Mouse (Mus musculus) NIH3T3 (cell line): ENCODE measurements around the gene Nptx1.

Experiments used
- DNase-seq: peaks from one replicate; pipeline ENCODE4 v3.0.0-alpha.2; 2012; ENCODE audit warnings: low read depth

Nptx1 gene

DNA sequence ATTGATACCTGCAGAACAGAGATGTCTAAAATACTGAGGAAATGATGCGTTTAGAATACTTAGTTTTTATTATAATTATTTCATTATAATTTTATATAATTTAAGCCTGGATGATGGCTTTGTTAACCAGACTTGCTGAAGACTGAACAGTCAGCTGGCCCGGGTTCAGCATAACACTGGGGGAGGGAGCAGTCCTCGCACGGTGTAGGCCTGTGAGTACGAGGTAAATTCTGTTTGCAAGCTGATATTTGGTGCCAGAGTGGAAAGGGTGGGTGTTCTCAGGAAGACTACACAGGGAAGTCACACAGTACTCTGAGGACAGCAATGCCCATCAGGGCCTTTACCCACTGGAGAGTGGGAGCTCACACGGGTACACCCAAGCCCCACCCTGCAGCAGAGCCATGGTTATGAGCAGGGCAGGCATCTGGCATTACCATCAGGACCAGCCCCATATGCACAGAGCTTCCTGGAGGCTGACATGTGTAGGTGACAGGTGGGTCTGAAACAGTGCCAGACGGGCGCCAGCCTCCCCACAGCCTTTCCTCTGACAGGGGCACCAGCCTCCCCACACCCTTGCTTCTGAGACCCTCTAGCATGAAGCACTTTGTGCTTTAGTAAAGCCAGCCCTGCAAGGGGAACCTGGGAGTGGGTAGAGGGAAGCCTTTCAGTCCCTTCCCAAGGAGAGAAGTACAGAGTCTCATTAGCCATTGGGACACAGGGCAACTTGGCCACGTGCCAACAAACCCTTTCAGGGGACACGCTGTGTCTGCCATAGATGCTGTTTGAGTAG is 3.2 kb upstream of the Nptx1 start:
- no peak for DNase-seq

GRCm38 (mm10) chr11:119549371-119549811 is 1.8 kb upstream of the Nptx1 start:
- DNase-seq, result no peak

DNA sequence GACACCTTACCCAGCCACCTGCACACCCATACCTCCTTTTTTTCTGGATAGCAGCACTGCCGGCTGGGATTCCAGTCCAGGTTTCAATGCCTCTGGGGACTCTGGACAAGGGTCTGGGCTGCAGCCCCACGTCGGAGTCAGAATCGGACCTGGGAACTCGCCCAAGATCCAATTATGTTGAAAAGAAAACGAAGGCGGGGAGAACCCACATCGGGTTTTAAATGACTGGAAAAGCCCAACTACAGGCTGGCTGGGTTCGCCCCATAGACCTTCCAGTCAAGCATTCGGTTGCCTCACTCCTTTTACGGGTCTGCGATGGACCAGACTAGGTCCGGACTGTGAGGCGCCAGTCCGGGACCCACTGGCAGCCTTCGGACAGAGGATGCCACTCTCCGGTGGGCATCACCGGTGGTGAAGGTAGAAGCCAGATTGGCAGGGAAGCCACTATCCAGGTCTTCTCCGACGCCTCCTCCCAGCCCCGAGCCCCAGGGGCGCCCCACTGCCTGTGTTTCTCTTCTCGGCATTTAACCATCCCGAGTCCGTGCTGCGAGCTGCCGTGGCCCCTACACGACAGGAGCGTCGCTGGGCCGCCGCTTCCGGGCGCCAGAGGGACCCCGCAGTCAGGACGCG is 1.3 kb upstream of the Nptx1 start:
- no peak for DNase-seq

DNA sequence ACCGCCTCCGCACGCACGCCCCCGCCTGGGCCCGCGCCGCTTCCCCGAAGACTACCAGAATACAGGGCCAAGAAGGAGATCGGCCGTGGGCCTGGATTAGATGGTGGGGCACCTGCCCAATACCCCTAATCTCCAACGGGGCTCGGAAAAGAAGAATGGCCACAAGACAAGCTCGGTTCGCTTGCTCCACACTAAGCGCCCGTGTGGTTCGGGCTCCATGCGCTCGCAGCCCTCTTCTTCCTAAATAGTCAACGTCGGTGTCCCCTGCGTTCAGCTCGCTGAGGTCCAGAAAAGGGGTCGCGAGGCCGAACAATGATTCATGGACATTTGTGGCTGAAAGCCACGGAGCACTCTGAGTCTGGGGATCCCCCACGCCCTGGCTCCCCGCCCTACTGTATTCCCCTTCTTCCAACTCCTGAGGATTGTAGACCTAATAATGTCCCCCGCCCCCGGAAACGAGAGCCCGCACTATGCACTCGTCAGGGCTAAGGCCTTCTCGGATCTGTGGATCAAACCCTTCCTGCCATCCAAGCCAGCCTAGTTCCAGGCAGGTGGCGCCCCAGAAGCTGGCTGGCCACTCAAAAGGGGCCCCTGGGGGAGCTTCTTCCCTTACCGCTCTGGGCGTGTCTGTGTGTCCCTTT is 518 bp upstream of the Nptx1 start:
- no peak for DNase-seq

GRCm38 (mm10) chr11:119546496-119547182 is 914 bp downstream of the Nptx1 start:
- DNase-seq, result peak; percentile 37

DNA sequence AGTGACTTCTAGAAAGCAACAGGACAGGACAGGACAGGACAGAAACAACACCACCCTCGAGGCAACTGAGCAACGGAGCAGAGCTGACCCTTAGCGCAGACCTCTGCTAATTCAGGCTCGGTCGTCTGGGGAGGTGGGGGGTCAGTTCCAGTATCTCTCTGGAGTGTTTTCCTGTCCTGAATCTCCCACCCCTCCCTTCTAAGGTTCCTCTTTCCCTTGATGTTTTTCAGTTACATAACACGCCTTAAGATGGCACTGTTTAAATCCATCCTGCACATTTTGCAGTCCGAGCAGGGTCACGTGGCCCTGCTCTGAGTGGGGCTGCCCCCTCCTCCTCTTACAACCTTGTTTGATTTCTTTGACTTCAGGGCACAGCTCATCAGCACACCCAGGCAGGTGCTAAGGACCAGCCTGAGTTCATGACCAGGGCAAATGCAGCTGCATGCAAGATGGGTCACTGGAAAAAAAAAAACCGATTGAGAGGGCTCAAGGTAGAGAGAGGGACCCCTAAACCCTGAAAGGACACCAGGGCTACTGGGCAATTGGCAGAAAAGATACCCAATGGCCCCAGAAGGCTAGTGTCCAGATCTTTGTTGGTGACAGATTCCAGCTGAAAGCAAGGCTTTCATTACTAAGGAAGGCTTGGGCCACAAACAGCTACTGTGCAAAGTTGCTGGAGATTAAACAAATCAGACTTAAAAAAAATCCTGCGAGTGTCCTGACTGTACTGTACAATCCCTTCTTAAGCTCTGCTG is 1.6 kb downstream of the Nptx1 start:
- peak; percentile 50 for DNase-seq

- no peak for DNase-seq
Measured at GRCm38 (mm10) chr11:119545281-119545680, 2.3 kb downstream of the Nptx1 start.

GRCm38 (mm10) chr11:119544518-119545105 is 2.9 kb downstream of the Nptx1 start:
- DNase-seq, result no peak

GRCm38 (mm10) chr11:119543816-119544517 is 3.6 kb downstream of the Nptx1 start:
- DNase-seq, result no peak

- DNase-seq, result no peak
Measured at GRCm38 (mm10) chr11:119542886-119543285, 4.7 kb downstream of the Nptx1 start.

DNA sequence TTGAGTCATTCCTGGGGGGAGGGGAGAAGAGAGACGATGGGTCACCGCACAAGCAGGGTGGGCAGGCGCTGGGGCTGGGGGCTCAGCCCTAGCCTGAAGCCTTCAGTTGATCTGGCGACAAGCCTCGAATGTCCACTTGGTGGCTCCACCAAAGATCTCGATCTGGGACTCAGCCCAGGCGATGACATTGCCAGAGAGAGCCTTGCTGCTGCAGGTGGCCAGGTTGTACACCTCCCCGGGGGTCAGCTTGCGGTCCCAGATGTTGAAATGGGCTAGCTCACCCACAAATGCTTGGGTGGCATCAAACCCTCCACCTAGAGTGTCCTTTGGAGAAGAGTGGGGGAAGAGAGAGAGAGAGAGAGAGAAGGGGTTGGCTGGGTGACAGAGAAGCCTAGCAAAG is 5.2 kb downstream of the Nptx1 start:
- DNase-seq, result no peak

- no peak for DNase-seq
Measured at GRCm38 (mm10) chr11:119541082-119541481, 6.5 kb downstream of the Nptx1 start.

GRCm38 (mm10) chr11:119540560-119540959 is 7.0 kb downstream of the Nptx1 start:
- no peak for DNase-seq

DNA sequence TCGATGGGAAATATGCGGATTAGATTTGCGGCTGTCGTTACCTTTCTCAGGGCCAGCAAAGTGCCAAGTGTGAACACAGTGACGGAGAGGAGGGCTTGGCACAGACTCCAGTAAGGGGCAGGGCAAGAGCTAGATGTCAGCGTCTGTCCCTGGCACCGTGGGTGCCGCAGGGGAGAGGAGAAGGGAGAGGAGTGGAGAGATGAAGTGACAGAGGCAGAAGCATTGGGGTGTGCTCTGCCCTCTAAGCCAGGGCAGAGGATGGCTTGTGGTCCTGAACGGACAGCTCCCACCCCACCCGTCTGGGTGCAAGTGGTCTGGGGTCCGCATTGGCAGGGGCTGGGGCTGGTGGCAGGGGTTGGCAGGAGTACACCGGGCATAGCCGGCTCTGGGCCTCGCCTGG is 7.6 kb downstream of the Nptx1 start:
- DNase-seq, result peak; percentile 39

DNA sequence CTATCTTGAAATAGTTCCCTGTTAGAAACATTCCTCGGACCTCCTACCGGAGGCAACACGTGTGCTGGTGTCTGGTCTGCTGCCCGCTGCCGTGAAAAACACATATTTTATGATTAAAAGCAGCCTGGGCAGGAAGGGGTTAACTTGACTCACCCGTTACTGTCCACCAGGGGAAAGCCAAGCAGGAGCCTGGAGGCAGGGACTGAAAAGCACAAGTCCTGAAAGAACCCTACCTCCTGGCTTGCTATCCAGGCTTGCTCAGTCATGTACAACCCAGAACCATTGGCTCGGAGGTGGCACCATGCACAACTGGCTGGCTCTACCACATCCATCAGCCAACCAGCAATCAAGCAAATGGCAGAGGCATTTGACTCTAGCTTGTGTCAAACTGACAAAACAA is 13.8 kb downstream of the Nptx1 start:
- peak; percentile 59 for DNase-seq

GRCm38 (mm10) chr11:119532460-119532859 is 15.1 kb downstream of the Nptx1 start:
- no peak for DNase-seq

DNA sequence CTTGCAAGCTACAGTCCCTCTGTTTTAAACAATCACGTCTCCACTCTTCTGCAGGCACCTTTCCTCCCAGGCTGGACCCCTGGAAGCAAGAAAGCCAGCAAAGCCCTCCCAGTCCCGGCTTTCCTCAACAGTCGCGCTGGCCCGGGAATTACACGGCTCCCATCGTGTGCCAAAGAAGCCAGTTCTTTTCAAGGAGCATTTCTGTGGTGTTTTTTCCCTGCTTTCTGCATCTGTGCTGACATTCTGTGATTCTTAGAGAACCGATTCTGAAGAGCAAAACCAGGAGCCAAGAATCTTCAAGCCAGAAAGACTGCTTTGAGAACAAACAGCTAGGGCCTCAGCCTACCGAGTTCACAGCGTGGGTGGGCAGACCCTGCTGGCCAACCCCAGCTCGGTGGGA is 18.6 kb downstream of the Nptx1 start:
- DNase-seq, result no peak

DNA sequence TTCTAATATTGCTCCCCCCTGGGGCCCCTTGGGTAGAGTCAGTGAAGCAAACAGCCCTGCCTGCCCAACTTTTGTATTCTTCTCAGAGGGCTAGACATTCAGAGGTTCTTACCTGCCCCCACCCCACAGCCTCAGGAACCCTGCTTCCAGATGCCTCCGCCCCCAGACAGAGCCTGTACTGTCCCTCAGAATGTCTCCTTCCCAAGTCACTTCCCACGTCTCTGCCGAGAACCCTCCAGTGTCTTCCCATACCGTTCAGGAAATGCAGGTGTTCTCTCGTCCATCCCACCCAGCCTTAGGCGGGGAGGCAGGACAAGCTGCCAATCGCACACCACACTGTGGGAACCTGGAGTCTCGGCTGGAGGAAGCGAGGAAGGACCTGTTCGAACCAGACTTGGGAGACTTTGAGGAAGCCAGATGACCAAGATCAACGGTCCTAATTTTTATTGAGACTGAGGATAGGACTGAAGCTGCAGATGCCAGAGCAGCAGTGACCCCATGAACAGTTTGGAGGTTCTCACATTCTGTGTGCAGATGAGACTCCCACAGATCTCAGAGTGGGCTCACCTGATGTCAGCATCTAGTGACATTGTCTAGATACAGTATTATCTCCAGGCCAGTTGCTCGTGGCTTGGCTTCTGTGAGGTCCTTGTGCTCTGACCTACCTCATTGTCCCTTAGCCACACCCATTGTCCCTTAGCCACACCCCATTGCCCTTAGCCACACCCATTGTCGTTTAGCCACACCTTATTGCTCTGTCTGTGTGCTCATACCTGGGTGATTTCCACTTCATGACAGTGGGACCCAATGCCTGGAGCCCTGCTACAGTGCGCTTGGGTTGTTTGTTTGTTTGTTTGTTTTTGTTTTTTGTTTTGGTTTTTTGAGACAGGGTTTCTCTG is 21.2 kb downstream of the Nptx1 start:
- no peak for DNase-seq

GRCm38 (mm10) chr11:119524545-119524949 is 23.0 kb downstream of the Nptx1 start:
- DNase-seq, result no peak

DNA sequence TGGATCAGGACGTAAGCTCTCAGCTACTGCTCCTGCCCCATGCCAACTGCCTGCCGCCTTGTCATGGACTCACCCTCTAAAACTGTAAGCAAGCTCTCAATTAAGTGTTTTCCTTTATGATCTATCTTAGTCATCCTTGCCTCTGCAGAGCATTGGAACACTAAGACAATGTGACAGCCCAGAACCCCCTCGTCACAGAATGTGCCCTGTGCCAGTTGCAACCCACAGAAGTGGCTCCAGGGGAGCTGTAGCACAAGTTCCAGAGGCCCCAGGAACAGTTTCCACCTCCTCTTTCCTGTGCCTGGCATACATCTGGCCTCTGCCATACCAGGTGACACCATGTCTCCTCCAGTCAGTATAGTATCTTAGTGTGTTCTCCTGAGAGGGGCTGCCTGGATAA is 24.2 kb downstream of the Nptx1 start:
- no peak for DNase-seq
